Mouse (Mus musculus): ENCODE data around the gene Mrps26. TPM values are rescaled to one million over a fixed set of nuclear protein-coding genes. Genes with fewer than 3 reads are reported as not detected.
A peak's percentile ranks its signal among the peaks of the same experiment; 100 is the strongest.
"Not testable (repeated sequence)": the region's sequence is repeated elsewhere in the genome, so short reads cannot be mapped to it uniquely, and the experiment has no call there.

The Mrps26 gene
- total RNA-seq, 2 experiments from 2014 or later, result 72.2 to 82.6 TPM

- DNase-seq (ENCODE audit: low spot score in 2 of 2), result no peak
- intact Hi-C loops (cut with DNase I), result loop anchor here (10.0 kb wide), 1 partner anchor 274 kb away; the partner anchor contains the start of gene Ebf4
Observed at GRCm38 (mm10) chr2:130568921-130569320, 5.4 kb downstream of the Mrps26 start.

DNA sequence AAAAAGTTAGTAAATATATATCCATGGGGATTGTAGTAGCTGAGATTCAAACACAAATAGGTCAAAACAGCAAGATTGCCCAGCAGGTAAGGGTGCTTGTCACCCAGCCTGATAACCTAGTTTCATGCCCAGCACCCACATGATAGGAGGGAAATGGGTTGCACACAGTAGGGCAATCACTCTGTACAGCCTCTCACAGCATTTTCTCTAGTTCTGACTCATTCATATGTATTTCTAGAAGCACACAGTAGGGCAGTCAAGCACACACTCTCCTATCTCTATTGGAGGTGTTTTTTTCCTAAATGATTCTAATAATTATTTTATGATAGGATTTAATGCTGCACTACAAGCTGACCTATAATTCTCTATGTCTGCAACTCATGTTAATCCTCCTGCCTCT lies 6.4 kb downstream of the Mrps26 start:
- intact Hi-C loops (cut with DNase I), result loop anchor here (10.0 kb wide), 1 partner anchor 275 kb away; the partner anchor contains the start of gene Ebf4
- DNase-seq (ENCODE audit: low spot score in 2 of 2), result no peak

DNA sequence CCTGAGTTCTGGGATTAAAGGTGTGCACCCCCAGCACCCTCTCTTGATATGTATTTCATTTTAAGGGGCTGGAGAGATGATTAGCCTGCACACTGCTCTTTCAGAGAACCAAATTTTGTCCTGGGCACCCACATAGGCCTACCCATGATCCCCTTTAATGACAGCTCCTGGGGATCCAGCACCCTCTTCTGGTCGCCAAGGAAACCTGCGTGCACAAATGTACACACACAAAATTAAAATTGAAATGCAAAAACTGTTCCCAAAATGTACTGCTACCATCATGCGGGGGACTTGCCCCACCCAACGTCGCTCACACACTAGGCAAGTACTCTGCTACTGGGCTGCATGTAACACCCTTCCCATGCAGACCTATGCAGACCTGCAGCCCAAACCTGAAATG lies 11.4 kb downstream of the Mrps26 start:
- intact Hi-C loops (cut with DNase I), result no loop called here
- no peak for DNase-seq (ENCODE audit: low spot score in 2 of 2)

DNA sequence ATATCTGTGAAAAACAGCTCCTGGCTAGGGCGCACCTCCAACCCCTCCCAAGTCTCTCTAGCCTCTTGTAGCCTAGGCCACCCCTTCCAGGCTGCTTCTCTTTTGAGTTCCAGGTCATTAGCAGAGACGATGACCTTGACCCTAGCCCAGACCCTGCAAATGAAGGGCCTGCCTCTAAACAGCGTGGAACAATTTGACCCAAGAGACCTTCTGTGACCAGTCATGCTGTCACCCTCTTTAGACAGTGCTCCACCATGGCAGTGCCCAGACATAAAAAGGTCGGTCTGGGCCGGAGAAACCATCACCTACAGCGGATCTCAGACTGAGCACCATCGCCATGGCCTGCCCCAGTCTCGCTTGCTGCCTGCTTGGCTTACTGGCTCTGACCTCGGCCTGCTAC lies 12.3 kb downstream of the Mrps26 start, which contains the start of gene Oxt:
Gene Oxt, plus strand, starts transcription at position 301 of the 400 bp plus-strand sequence.
- DNase-seq (ENCODE audit: low spot score in 2 of 2), result no peak
- intact Hi-C loops (cut with DNase I), result no loop called here

DNA sequence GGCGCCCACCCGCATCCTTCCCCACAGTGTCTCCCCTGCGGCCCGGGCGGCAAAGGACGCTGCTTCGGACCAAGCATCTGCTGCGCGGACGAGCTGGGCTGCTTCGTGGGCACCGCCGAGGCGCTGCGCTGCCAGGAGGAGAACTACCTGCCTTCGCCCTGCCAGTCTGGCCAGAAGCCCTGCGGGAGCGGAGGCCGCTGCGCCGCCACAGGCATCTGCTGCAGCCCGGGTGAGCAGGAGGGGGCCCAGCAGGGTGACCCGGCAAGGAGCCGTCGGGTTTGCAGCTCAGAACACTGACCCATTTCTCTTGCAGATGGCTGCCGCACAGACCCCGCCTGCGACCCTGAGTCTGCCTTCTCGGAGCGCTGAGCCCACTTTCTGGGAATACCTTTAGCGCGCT lies 13.0 kb downstream of the Mrps26 start:
- intact Hi-C loops (cut with DNase I); DNase-seq (ENCODE audit: low spot score in 2 of 2): not testable (repeated sequence)

DNA sequence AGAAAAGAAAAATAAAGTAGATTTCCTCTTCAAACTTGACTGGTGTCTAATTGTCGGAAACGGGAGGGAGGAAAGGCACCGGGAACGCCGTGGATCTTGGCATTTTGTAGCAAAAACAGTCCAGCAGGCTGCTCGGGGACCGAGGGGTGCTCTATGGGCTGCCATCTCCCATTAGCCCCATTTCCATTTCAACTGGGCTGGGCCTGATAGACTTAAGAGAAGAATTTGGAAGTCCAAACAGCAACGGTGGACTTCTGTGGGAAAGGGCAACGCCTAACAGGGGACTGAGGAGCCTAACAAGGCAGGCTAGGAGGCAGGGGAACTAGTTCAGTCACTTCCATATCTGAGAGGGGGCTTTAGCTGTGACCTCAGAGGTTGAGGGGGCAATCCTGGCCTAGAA lies 13.5 kb downstream of the Mrps26 start:
- no peak for DNase-seq (ENCODE audit: low spot score in 2 of 2)
- intact Hi-C loops (cut with DNase I), result no loop called here

- DNase-seq (ENCODE audit: low spot score in 2 of 2), result no peak
- intact Hi-C loops (cut with DNase I), result no loop called here
Observed at GRCm38 (mm10) chr2:130577632-130578031, 14.1 kb downstream of the Mrps26 start.

GRCm38 (mm10) chr2:130578148-130578547 lies 14.6 kb downstream of the Mrps26 start:
- DNase-seq (ENCODE audit: low spot score in 2 of 2), result peak; percentile 55 to 66
- intact Hi-C loops (cut with DNase I), result no loop called here

DNA sequence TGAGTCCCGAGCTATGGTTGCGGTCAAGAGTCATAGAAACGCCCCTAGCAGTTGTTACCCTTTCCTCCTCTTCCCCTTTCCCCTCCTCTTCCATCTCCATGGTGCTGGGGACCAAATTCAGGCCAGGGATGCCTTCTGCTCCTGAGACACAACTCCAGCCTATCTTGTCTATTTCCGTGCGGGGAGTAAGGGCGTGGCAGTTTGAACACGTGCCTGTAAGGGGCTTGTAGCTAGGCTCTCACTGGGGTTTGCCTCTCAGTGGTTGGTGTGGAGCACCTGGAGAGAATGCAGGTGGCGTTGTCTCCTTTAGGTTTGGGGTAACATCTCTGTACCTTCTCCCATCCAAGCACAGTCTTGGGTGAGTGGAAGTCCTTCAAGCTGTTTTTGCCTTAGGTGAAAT lies 16.2 kb downstream of the Mrps26 start:
- intact Hi-C loops (cut with DNase I), result no loop called here
- no peak for DNase-seq (ENCODE audit: low spot score in 2 of 2)

- intact Hi-C loops (cut with DNase I), result no loop called here
- no peak for DNase-seq (ENCODE audit: low spot score in 2 of 2)
Observed at GRCm38 (mm10) chr2:130581201-130581600, 17.7 kb downstream of the Mrps26 start.

- intact Hi-C loops (cut with DNase I), result no loop called here
Observed at GRCm38 (mm10) chr2:130582552-130582951, 19.0 kb downstream of the Mrps26 start, which contains the start of gene Avp. TSS of gene Avp (minus strand) at chr2:130582554.

GRCm38 (mm10) chr2:130583902-130584560 lies 20.5 kb downstream of the Mrps26 start:
- intact Hi-C loops (cut with DNase I), result no loop called here
- no peak for DNase-seq (ENCODE audit: low spot score in 2 of 2)

More at GRCm38 (mm10) chr2:130582552-130582951, 19.0 kb downstream of the Mrps26 start, which contains the start of gene Avp:
- DNase-seq (ENCODE audit: low spot score in 2 of 2), result no peak

DNA sequence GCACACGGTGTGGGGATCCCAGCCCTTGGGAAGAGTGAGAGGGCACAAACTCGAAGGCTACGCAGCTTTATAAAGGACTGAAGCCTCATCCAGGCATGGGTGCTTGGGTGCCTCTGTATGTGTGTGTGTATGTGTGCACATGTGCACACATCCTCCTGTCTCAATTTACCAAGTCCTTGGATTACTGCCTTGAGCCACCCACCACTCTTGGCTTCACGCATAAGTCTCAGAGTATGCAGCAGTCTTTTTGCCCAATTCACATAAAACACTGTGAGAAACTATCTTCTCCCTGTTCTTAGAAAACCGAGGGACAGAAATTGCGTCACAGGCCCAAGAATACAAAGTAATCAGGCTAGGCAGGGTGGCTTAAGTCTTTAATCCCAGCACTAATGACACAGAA lies 22.5 kb downstream of the Mrps26 start:
- peak; percentile 63 to 69 for DNase-seq (ENCODE audit: low spot score in 2 of 2)

DNA sequence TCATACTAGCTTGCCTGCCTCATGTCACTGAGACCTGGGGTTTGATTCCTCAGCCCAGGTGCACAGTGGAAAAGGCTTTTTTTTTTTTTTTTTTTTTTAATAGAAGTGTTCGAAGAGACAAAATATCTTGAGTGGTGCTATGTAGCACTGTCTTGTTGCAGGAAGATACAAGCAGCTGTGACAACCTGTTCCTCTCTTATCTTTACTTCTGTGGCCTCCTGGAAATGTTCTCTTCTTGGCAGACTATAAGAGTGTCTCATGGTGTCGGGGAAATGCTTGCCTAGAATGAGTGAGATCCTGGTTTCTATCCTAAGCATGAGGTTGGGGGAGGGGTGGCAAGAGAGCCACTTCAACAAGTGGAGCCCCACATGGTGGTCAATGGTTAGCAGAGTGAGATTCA lies 24.8 kb downstream of the Mrps26 start:
- intact Hi-C loops (cut with DNase I), result no loop called here
- no peak for DNase-seq (ENCODE audit: low spot score in 2 of 2)

More for the DNA sequence above, 22.5 kb downstream of the Mrps26 start:
- intact Hi-C loops (cut with DNase I), result no loop called here

- intact Hi-C loops (cut with DNase I), result no loop called here
- no peak for DNase-seq (ENCODE audit: low spot score in 2 of 2)
Observed at GRCm38 (mm10) chr2:130589157-130589556, 25.6 kb downstream of the Mrps26 start.

GRCm38 (mm10) chr2:130589761-130590160 lies 26.2 kb downstream of the Mrps26 start:
- no peak for DNase-seq (ENCODE audit: low spot score in 2 of 2)
- intact Hi-C loops (cut with DNase I), result no loop called here

DNA sequence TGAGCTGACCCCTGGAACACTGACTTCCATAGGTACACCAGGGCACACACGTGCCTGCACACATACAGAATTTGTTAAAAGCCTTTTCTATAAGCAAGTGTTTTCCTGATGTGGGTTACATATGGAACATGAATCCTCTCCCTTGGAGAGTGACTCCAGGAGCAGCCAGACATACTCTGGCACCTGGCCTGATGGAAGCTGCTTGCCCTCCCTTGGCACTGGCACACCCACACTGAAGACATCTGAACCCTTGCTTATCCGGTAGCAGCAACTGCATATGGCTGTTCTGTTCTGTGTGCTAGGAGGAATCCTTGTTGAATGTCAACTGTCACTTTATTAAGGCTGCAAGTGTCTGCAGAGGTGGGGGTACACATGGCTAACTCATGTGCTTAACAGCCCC lies 27.5 kb downstream of the Mrps26 start:
- intact Hi-C loops (cut with DNase I), result no loop called here
- DNase-seq (ENCODE audit: low spot score in 2 of 2), result no peak

GRCm38 (mm10) chr2:130595596-130595995 lies 32.1 kb downstream of the Mrps26 start:
- DNase-seq (ENCODE audit: low spot score in 2 of 2), result no peak
- intact Hi-C loops (cut with DNase I), result no loop called here

GRCm38 (mm10) chr2:130597601-130598010 lies 34.1 kb downstream of the Mrps26 start:
- peak in 1 of 2 experiments; percentile 29 for DNase-seq (ENCODE audit: low spot score in 2 of 2)
- intact Hi-C loops (cut with DNase I), result no loop called here

- intact Hi-C loops (cut with DNase I), result no loop called here
- DNase-seq (ENCODE audit: low spot score in 2 of 2), result no peak
Observed at GRCm38 (mm10) chr2:130598399-130598798, 34.9 kb downstream of the Mrps26 start.

- no peak for DNase-seq (ENCODE audit: low spot score in 2 of 2)
- intact Hi-C loops (cut with DNase I), result no loop called here
Observed at GRCm38 (mm10) chr2:130602195-130602594, 38.7 kb downstream of the Mrps26 start.
